Mouse (Mus musculus) embryonic facial prominence, embryonic 15.5 days (tissue): ENCODE data around the gene Krt32. TPM values are rescaled to one million over a fixed set of nuclear protein-coding genes. Genes with fewer than 3 reads are reported as not detected.
A peak's percentile ranks its signal among the peaks of the same experiment; 100 is the strongest.

Experiments
- ATAC-seq: fragments of 200-750 bp; cut with Nextera tagmentation; 2 replicates; pipeline ENCODE4 v1.8.0; 2017; ENCODE audit warnings: low read depth, moderate TSS enrichment; ENCODE audit not compliant: insufficient number of reproducible peaks, low FRiP score, low TSS enrichment
- H3K27ac ChIP-seq: fragments of 300-500 bp; sonication (generic); replicated peaks from 2 replicates; pipeline ENCODE4 v1.5.1; 2015; ENCODE audit warnings: mild to moderate bottlenecking, inconsistent platforms
- H3K27me3 ChIP-seq: fragments of 300-500 bp; sonication (generic); 2 replicates; pipeline ENCODE4 v1.6.1; 2015; ENCODE audit warnings: inconsistent platforms
- H3K36me3 ChIP-seq: fragments of 300-500 bp; sonication (generic); 2 replicates; pipeline ENCODE4 v1.6.1; 2015; ENCODE audit warnings: mild to moderate bottlenecking, inconsistent platforms
- H3K4me1 ChIP-seq: fragments of 300-500 bp; sonication (generic); 2 replicates; pipeline ENCODE4 v1.6.1; 2015; ENCODE audit warnings: inconsistent platforms
- H3K4me2 ChIP-seq: fragments of 300-500 bp; sonication (generic); replicated peaks from 2 replicates; pipeline ENCODE4 v1.6.1; 2015; ENCODE audit warnings: mild to moderate bottlenecking, inconsistent platforms
- H3K4me3 ChIP-seq: fragments of 300-500 bp; sonication (generic); replicated peaks from 2 replicates; pipeline ENCODE4 v1.5.1; 2015; ENCODE audit warnings: mild to moderate bottlenecking, inconsistent platforms
- H3K9ac ChIP-seq: fragments of 300-500 bp; sonication (generic); 2 replicates; pipeline ENCODE4 v1.6.1; 2015; ENCODE audit warnings: inconsistent platforms
- H3K9me3 ChIP-seq: fragments of 300-500 bp; sonication (generic); replicated peaks from 2 replicates; pipeline ENCODE4 v1.6.1; 2016; ENCODE audit warnings: inconsistent platforms
- WGBS: fragments of 180-500 bp; shearing (Covaris S2); methylation state at CpG from one replicate; pipeline ENCODE4 v1.1.7; 2015; 5-methylcytosine and 5-hydroxymethylcytosine counted together
- polyA plus RNA-seq: library from polyadenylated mRNA; unstranded; fragments of >200 nt; fragmentation: Nextera tagmentation; extraction: Ambion mirVana; gene quantifications from 2 replicates; pipeline ENCODE4 v1.2.1, GENCODE M21; 2015

Gene Krt32
- polyA plus RNA-seq: 6.4 and 7.2 TPM in 2 replicates

GRCm38 (mm10) chr11:100087861-100088260, at the start of gene Krt32:
Krt32 (minus strand) TSS chr11:100088226.
- H3K4me2 ChIP-seq: no peak within 1 kb of the TSS

GRCm38 (mm10) chr11:100137693-100138092, 49.7 kb upstream of the Krt32 start:
- Histone ChIP-seq H3K27me3 (no peaks in the 10 kb centered on the region), H3K27ac (no peak overlapping the region), H3K4me3 (no peak overlapping the region), H3K9ac (no peak overlapping the region), H3K4me1 (peaks cover 16% of the 10 kb centered on the region; the same call in 1 of the 2 replicates), H3K9me3 (no peaks in the 10 kb centered on the region), H3K36me3 (no peaks in the 10 kb centered on the region), H3K4me2 (no peak overlapping the region)
- ATAC-seq: no peak
- WGBS: 43% methylated on average over 5 of the region's 5 CpGs

More at GRCm38 (mm10) chr11:100087861-100088260, at the start of gene Krt32:
- Histone ChIP-seq H3K27ac (no peak within 1 kb of the TSS), H3K27me3 (no peaks in the 10 kb centered on the region), H3K9ac (no peak within 1 kb of the TSS), H3K9me3 (no peaks in the 10 kb centered on the region), H3K4me3 (no peak within 1 kb of the TSS), H3K36me3 (no peaks in the 10 kb centered on the region), H3K4me1 (no peaks in the 10 kb centered on the region)
- ATAC-seq: no peak
- WGBS: 90% methylated on average over 10 of the region's 10 CpGs

- no peak overlapping the region for H3K4me3 ChIP-seq
- H3K4me2 ChIP-seq: no peak overlapping the region
- WGBS: 41% methylated on average over 5 of the region's 5 CpGs
- H3K27ac ChIP-seq: peak overlapping the region; percentile 22
- H3K4me1 ChIP-seq: peaks cover 16% of the 10 kb centered on the region; the same call in 1 of the 2 replicates
- no peak for ATAC-seq
- no peaks in the 10 kb centered on the region for H3K36me3 ChIP-seq
- no peaks in the 10 kb centered on the region for H3K9me3 ChIP-seq
- H3K27me3 ChIP-seq: no peaks in the 10 kb centered on the region
- no peak overlapping the region for H3K9ac ChIP-seq
These were observed 48.5 kb upstream of the Krt32 start for GRCm38 (mm10) chr11:100136559-100136958.

- ATAC-seq: no peak
- H3K27ac ChIP-seq: peak within 1 kb of the TSS; percentile 22
- H3K4me2 ChIP-seq: peak within 1 kb of the TSS; percentile 21; the same call in 1 of the 2 replicates
- H3K4me1 ChIP-seq: peaks cover 16% of the 10 kb centered on the region; the same call in 1 of the 2 replicates
- peak within 1 kb of the TSS; percentile 33 for H3K4me3 ChIP-seq
- 39% methylated on average over 7 of the region's 7 CpGs for WGBS
- no peak within 1 kb of the TSS for H3K9ac ChIP-seq
- no peaks in the 10 kb centered on the region for H3K9me3 ChIP-seq
- H3K36me3 ChIP-seq: no peaks in the 10 kb centered on the region
- H3K27me3 ChIP-seq: no peaks in the 10 kb centered on the region
These were observed 47.7 kb upstream of the Krt32 start, which contains the start of gene Krt15 for GRCm38 (mm10) chr11:100135731-100136130. Krt15 (minus strand) TSS chr11:100135928.

- no peaks in the 10 kb centered on the region for H3K36me3 ChIP-seq
- 64% methylated on average over 7 of the region's 7 CpGs for WGBS
These were observed 36.9 kb upstream of the Krt32 start for GRCm38 (mm10) chr11:100124901-100125300.

GRCm38 (mm10) chr11:100121466-100121865, 33.4 kb upstream of the Krt32 start, which contains the start of gene Krt13:
Krt13 (minus strand) TSS chr11:100121566.
- H3K36me3 ChIP-seq: no peaks in the 10 kb centered on the region
- no peaks in the 10 kb centered on the region for H3K9me3 ChIP-seq
- no peaks in the 10 kb centered on the region for H3K4me1 ChIP-seq
- H3K9ac ChIP-seq: no peak within 1 kb of the TSS
- H3K4me3 ChIP-seq: no peak within 1 kb of the TSS
- ATAC-seq: no peak
- H3K4me2 ChIP-seq: no peak within 1 kb of the TSS
- no peaks in the 10 kb centered on the region for H3K27me3 ChIP-seq
- no peak within 1 kb of the TSS for H3K27ac ChIP-seq
- WGBS: 78% methylated on average over 3 of the region's 3 CpGs

More at GRCm38 (mm10) chr11:100124901-100125300, 36.9 kb upstream of the Krt32 start:
- ATAC-seq: no peak
- H3K4me3 ChIP-seq: no peak overlapping the region
- H3K9me3 ChIP-seq: no peaks in the 10 kb centered on the region
- H3K4me1 ChIP-seq: no peaks in the 10 kb centered on the region
- no peak overlapping the region for H3K4me2 ChIP-seq
- no peak overlapping the region for H3K27ac ChIP-seq
- no peaks in the 10 kb centered on the region for H3K27me3 ChIP-seq
- no peak overlapping the region for H3K9ac ChIP-seq

GRCm38 (mm10) chr11:100120331-100120730, 32.3 kb upstream of the Krt32 start:
- 86% methylated on average over 5 of the region's 5 CpGs for WGBS
- no peak for ATAC-seq
- no peaks in the 10 kb centered on the region for H3K36me3 ChIP-seq

GRCm38 (mm10) chr11:100113742-100114029, 25.7 kb upstream of the Krt32 start:
- no peaks in the 10 kb centered on the region for H3K9me3 ChIP-seq
- H3K36me3 ChIP-seq: no peaks in the 10 kb centered on the region
- no peak overlapping the region for H3K4me3 ChIP-seq
- no peak overlapping the region for H3K4me2 ChIP-seq
- H3K9ac ChIP-seq: no peak overlapping the region
- no peaks in the 10 kb centered on the region for H3K27me3 ChIP-seq
- H3K27ac ChIP-seq: no peak overlapping the region
- 71% methylated on average over 2 of the region's 2 CpGs for WGBS
- ATAC-seq: no peak
- H3K4me1 ChIP-seq: no peaks in the 10 kb centered on the region

More at GRCm38 (mm10) chr11:100120331-100120730, 32.3 kb upstream of the Krt32 start:
- Histone ChIP-seq H3K9ac (no peak overlapping the region), H3K4me2 (no peak overlapping the region), H3K4me3 (no peak overlapping the region), H3K4me1 (no peaks in the 10 kb centered on the region), H3K27me3 (no peaks in the 10 kb centered on the region), H3K9me3 (no peaks in the 10 kb centered on the region), H3K27ac (no peak overlapping the region)

GRCm38 (mm10) chr11:100112935-100113741, 25.1 kb upstream of the Krt32 start:
- H3K4me3 ChIP-seq: no peak overlapping the region
- no peaks in the 10 kb centered on the region for H3K9me3 ChIP-seq
- no peaks in the 10 kb centered on the region for H3K36me3 ChIP-seq
- no peak for ATAC-seq
- H3K4me2 ChIP-seq: no peak overlapping the region
- no peaks in the 10 kb centered on the region for H3K4me1 ChIP-seq
- 82% methylated on average over 11 of the region's 11 CpGs for WGBS
- no peak overlapping the region for H3K27ac ChIP-seq
- no peak overlapping the region for H3K9ac ChIP-seq
- no peaks in the 10 kb centered on the region for H3K27me3 ChIP-seq

- H3K4me1 ChIP-seq: no peaks in the 10 kb centered on the region
- H3K4me3 ChIP-seq: no peak within 1 kb of the TSS
- no peak for ATAC-seq
- no peaks in the 10 kb centered on the region for H3K27me3 ChIP-seq
- no peak within 1 kb of the TSS for H3K4me2 ChIP-seq
- H3K27ac ChIP-seq: no peak within 1 kb of the TSS
- H3K9me3 ChIP-seq: no peaks in the 10 kb centered on the region
- no peak within 1 kb of the TSS for H3K9ac ChIP-seq
- WGBS: 84% methylated on average over 6 of the region's 6 CpGs
- no peaks in the 10 kb centered on the region for H3K36me3 ChIP-seq
These were observed 17.6 kb upstream of the Krt32 start, which contains the start of gene Krt36 for GRCm38 (mm10) chr11:100105576-100106122. Krt36 (minus strand) TSS chr11:100105626.

GRCm38 (mm10) chr11:100102693-100103429, 14.8 kb upstream of the Krt32 start:
- no peaks in the 10 kb centered on the region for H3K27me3 ChIP-seq
- no peak for ATAC-seq
- no peaks in the 10 kb centered on the region for H3K9me3 ChIP-seq

More at GRCm38 (mm10) chr11:100102693-100103429, 14.8 kb upstream of the Krt32 start:
- Histone ChIP-seq H3K9ac (no peak overlapping the region), H3K27ac (no peak overlapping the region), H3K4me1 (no peaks in the 10 kb centered on the region), H3K4me3 (no peak overlapping the region), H3K4me2 (no peak overlapping the region), H3K36me3 (no peaks in the 10 kb centered on the region)
- WGBS: 66% methylated on average over 15 of the region's 15 CpGs
